Mouse (Mus musculus) right cerebral cortex, postnatal 10 days (tissue): ENCODE results near the gene Pabpn1.
"Not testable (repeated sequence)": the region's sequence is repeated elsewhere in the genome, so short reads cannot be mapped to it uniquely, and the experiment has no call there.

Experiments used
- DNase-seq, 2 experiments: peaks; one replicate each; pipeline ENCODE4 v3.0.0; 2021; ENCODE audit warnings: low spot score in 2 of 2

The Pabpn1 gene

DNA sequence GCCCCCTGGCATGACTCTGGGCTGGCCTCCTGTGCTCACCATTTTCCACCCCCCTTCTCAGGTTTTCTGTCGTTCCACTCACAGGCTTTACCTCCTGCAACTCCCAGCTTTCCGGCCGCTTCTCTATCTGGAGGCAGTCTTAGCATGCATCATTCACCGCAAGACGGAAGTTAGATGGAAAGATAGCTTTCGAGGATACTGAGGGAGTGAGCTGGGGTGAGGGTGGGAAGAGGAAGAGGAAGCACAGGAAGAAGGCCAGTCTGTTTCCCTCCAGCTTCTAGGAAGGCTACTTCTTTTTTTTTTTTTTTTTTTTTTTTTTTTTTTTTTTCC is 44.5 kb downstream of the Pabpn1 start:
- DNase-seq = no peak

GRCm38 (mm10) chr14:54937361-54938182 is 45.3 kb downstream of the Pabpn1 start:
- no peak for DNase-seq

- DNase-seq = no peak
Measured at GRCm38 (mm10) chr14:54938431-54939219, 46.3 kb downstream of the Pabpn1 start.

GRCm38 (mm10) chr14:54939434-54940175 is 47.3 kb downstream of the Pabpn1 start:
- peak in 1 of 2 experiments; percentile 63 for DNase-seq

DNA sequence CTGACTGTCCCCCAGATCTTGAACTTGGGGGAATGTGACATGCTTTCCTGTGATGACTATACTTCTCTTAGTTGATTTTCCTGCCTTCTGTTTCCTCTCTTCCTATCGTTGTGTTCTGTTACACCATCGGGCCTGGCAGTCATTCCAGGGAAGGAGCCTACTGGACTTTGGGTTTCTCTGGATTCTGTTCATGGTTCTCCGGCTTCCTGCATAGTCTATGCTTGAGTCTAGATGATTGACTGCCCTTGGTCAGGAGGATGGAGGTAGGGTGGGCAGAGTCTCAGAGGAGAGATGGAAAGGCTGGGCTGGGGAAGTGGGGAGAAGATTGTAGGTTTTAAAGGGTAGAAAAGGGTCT is 47.9 kb downstream of the Pabpn1 start:
- DNase-seq = no peak

DNA sequence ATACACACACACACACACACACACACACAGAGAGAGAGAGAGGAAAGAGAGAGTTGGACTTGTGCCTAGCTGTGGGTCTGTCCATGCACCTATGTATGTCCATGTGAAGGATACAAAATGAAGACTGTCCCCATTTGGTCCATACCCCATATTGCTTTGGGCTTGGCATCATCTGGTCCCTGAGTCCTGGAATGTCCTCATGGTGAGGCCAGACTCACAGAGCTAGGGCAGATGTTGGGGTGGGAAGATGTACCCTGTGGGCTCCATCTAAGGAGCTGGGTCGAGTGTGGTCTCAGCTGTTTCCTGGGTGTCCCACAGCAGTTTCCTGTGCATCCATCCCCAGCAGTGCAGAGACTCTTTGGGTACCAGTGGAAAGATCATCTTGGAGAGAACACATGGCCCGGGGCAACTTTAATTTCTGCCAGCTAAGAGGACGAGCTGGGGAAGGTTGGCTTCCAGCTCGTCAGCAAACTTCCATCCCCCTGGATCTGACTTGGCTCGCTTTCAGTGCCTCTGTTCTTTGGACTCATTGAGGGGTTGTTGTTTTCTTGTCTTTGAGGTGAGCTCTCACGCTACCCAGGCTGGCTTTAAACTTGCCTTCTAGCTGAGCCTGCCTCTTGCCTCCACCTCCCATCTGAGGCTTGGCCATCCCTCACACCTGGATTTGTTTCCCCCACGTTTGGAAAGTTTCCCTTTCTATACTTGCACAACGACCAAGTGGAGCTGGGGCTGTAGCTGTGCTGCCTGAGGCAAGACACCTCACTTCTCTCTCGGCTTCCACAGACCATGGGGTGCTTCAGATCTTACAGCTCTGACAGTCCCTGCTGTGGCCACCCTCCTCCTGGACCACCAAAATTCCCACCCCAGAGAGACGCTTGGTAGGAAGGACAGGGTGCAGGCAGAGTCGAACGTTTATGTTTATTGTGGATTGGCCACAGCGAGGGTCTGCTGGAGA is 49.0 kb downstream of the Pabpn1 start:
- DNase-seq = no peak

GRCm38 (mm10) chr14:54942479-54942878 is 50.2 kb downstream of the Pabpn1 start:
- no peak for DNase-seq

DNA sequence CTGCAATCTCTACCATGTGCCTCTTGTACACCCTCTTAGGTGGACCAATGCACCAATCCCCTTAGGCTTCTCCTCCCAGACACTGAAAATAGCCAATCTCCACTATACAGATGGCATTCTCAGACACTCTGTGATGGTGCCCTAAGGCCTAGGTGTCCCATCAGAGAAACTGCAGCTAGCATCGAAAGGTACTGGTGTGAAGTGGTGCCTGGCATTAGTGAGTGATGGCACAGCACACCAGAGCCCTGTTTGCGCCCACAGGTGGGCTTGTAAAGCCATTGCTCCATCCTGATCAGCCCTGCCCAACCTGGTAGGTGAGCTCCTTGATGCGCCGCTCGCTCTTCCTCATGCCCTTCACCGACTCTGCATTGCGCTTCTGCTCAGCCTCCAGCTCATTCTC is 51.7 kb downstream of the Pabpn1 start:
- DNase-seq = no peak

DNA sequence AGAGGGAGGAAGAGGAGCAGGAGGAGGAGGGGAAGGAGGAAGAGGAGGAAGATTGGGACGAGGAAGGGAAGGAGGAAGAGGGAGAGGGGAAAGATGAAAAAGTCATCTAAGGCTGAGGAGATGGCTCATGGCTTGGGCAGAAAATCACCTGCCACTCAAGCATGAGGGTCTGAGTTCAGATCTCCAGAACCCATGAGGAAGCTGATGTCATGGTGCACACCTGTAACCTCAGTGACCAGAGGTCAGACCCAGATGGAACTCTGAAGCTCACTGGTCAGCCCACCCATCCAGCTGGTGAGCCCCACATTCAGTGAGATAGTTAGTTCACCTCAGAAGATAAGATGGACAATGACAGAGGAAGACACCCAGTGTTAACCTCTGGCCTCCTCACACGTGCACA is 52.6 kb downstream of the Pabpn1 start:
- DNase-seq = no peak

- no peak for DNase-seq
Measured at GRCm38 (mm10) chr14:54945975-54946704, 53.8 kb downstream of the Pabpn1 start.

- not testable (repeated sequence) for DNase-seq
Measured at GRCm38 (mm10) chr14:54947008-54947407, 54.7 kb downstream of the Pabpn1 start.
